Mouse (Mus musculus): ENCODE data around the gene Tcf12.

Gene Tcf12

GRCm38 (mm10) chr9:71915871-71916661 is 195.6 kb downstream of the Tcf12 start:
- in situ Hi-C loops (cut with MboI, MseI) = no loop called here

- in situ Hi-C loops (cut with MboI, MseI) = no loop called here
These were observed 205.1 kb downstream of the Tcf12 start for GRCm38 (mm10) chr9:71906522-71906921.

- in situ Hi-C loops (cut with MboI, MseI) = no loop called here
These were observed 212.8 kb downstream of the Tcf12 start for GRCm38 (mm10) chr9:71898852-71899251.

GRCm38 (mm10) chr9:71897399-71897798 is 214.3 kb downstream of the Tcf12 start:
- in situ Hi-C loops (cut with MboI, MseI) = no loop called here

- in situ Hi-C loops (cut with MboI, MseI) = no loop called here
These were observed 215.5 kb downstream of the Tcf12 start for GRCm38 (mm10) chr9:71895931-71896724.

GRCm38 (mm10) chr9:71895291-71895690 is 216.4 kb downstream of the Tcf12 start:
- in situ Hi-C loops (cut with MboI, MseI) = no loop called here

GRCm38 (mm10) chr9:71894943-71895286 is 216.8 kb downstream of the Tcf12 start:
- in situ Hi-C loops (cut with MboI, MseI) = no loop called here

GRCm38 (mm10) chr9:71894246-71894942 is 217.3 kb downstream of the Tcf12 start:
- in situ Hi-C loops (cut with MboI, MseI) = no loop called here

- in situ Hi-C loops (cut with MboI, MseI) = no loop called here
These were observed 223.2 kb downstream of the Tcf12 start for GRCm38 (mm10) chr9:71888450-71888849.

GRCm38 (mm10) chr9:71880629-71881028 is 231.0 kb downstream of the Tcf12 start:
- in situ Hi-C loops (cut with MboI, MseI) = no loop called here

GRCm38 (mm10) chr9:71879972-71880371 is 231.7 kb downstream of the Tcf12 start:
- in situ Hi-C loops (cut with MboI, MseI) = no loop called here

GRCm38 (mm10) chr9:71879415-71879814 is 232.3 kb downstream of the Tcf12 start:
- in situ Hi-C loops (cut with MboI, MseI) = no loop called here

- in situ Hi-C loops (cut with MboI, MseI) = no loop called here
These were observed 233.8 kb downstream of the Tcf12 start for GRCm38 (mm10) chr9:71877867-71878266.

- in situ Hi-C loops (cut with MboI, MseI) = no loop called here
These were observed 236.9 kb downstream of the Tcf12 start for GRCm38 (mm10) chr9:71874761-71875160.

- in situ Hi-C loops (cut with MboI, MseI) = no loop called here
These were observed 237.6 kb downstream of the Tcf12 start for GRCm38 (mm10) chr9:71874035-71874572.

GRCm38 (mm10) chr9:71863338-71863737 is 248.3 kb downstream of the Tcf12 start:
- in situ Hi-C loops (cut with MboI, MseI) = no loop called here

- in situ Hi-C loops (cut with MboI, MseI) = no loop called here
These were observed 250.0 kb downstream of the Tcf12 start for GRCm38 (mm10) chr9:71861629-71862028.

- in situ Hi-C loops (cut with MboI, MseI) = no loop called here
These were observed 253.7 kb downstream of the Tcf12 start for GRCm38 (mm10) chr9:71857926-71858325.

- in situ Hi-C loops (cut with MboI, MseI) = no loop called here
These were observed 257.8 kb downstream of the Tcf12 start for GRCm38 (mm10) chr9:71853904-71854303.

- in situ Hi-C loops (cut with MboI, MseI) = no loop called here
These were observed 261.4 kb downstream of the Tcf12 start for GRCm38 (mm10) chr9:71850283-71850682.

- in situ Hi-C loops (cut with MboI, MseI) = no loop called here
These were observed 263.3 kb downstream of the Tcf12 start for GRCm38 (mm10) chr9:71848392-71848791.

- in situ Hi-C loops (cut with MboI, MseI) = no loop called here
These were observed 263.8 kb downstream of the Tcf12 start for GRCm38 (mm10) chr9:71847921-71848320.
